Mouse (Mus musculus) heart, embryonic 11.5 days (tissue): ENCODE measurements at regions not wholly inside any gene's neighbourhood (a gene's known extent, or its start where the extent isn't known, plus 50 kb on each side); places are given as distances from the start of the nearest gene placed in this dataset.
"Not testable (repeated sequence)": the region's sequence is repeated elsewhere in the genome, so short reads cannot be mapped to it uniquely, and the experiment has no call there.

ENCODE experiments used
- ATAC-seq: fragments of 200-750 bp; cut with Nextera tagmentation; replicated peaks from 2 replicates; pipeline ENCODE4 v1.8.0; 2017; ENCODE audit warnings: moderate library complexity; ENCODE audit not compliant: insufficient number of reproducible peaks, low FRiP score, low TSS enrichment
- H3K27ac ChIP-seq: fragments of 300-500 bp; sonication (generic); 2 replicates; pipeline ENCODE4 v1.5.1; 2014; ENCODE audit warnings: mild to moderate bottlenecking, low read depth, low read length
- H3K27me3 ChIP-seq: fragments of 300-500 bp; sonication (generic); 2 replicates; pipeline ENCODE4 v1.6.1; 2014; ENCODE audit warnings: mild to moderate bottlenecking, low read length, mixed read lengths; ENCODE audit not compliant: control insufficient read depth, insufficient read depth
- H3K36me3 ChIP-seq: fragments of 300-500 bp; sonication (generic); 2 replicates; pipeline ENCODE4 v1.6.1; 2014; ENCODE audit warnings: mild to moderate bottlenecking, low read length, moderate library complexity, mixed read lengths; ENCODE audit not compliant: control insufficient read depth, insufficient read depth
- H3K4me1 ChIP-seq: fragments of 300-500 bp; sonication (generic); 2 replicates; pipeline ENCODE4 v1.6.1; 2014; ENCODE audit warnings: low read length; ENCODE audit not compliant: control insufficient read depth, insufficient read depth
- H3K4me2 ChIP-seq: fragments of 300-500 bp; sonication (generic); 2 replicates; pipeline ENCODE4 v1.6.1; 2014; ENCODE audit warnings: mild to moderate bottlenecking, moderate library complexity
- H3K4me3 ChIP-seq: fragments of 300-500 bp; sonication (generic); 2 replicates; pipeline ENCODE4 v1.5.1; 2014; ENCODE audit warnings: low read depth, low read length
- H3K9ac ChIP-seq: fragments of 300-500 bp; sonication (generic); 2 replicates; pipeline ENCODE4 v1.6.1; 2014; ENCODE audit warnings: mild to moderate bottlenecking, low read depth, low read length, moderate library complexity
- H3K9me3 ChIP-seq: fragments of 300-500 bp; sonication (generic); replicated peaks from 2 replicates; pipeline ENCODE4 v1.6.1; 2016; ENCODE audit warnings: low read length; ENCODE audit not compliant: control insufficient read depth
- WGBS: fragments of 180-500 bp; shearing (Covaris S2); extraction: QIAGEN DNeasy Blood & Tissue Kit; methylation state at CpG from one replicate; pipeline ENCODE4 v1.1.7; 2014; ENCODE audit not compliant: insufficient replicate concordance; 5-methylcytosine and 5-hydroxymethylcytosine counted together

DNA sequence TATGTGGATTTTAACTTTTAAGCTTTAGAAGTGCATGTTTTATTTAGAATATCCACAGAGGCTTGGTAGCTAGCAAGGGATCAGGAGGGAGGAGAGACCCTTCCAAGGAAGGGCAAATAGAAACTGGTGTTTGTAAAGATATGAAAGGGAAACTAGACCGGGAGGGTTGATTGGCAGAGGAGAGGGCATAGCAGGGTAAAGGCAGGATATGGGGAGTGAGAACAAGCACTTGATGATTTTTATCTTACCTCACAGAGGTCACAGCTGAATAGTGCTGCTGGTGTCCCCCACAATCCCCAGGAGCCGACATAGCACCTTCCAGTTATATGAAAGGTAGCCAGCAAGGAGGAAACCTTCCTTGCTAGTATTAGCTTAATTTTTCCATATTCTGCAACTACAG lies 135.4 kb upstream of the Tet2 start:
- no peak overlapping the region for H3K4me3 ChIP-seq
- H3K9ac ChIP-seq: no peak overlapping the region
- no peaks in the 10 kb centered on the region for H3K36me3 ChIP-seq
- H3K4me1 ChIP-seq: no peaks in the 10 kb centered on the region
- no peak overlapping the region for H3K27ac ChIP-seq
- 39% methylated on average over 2 of the region's 2 CpGs for WGBS
- H3K9me3 ChIP-seq: no peaks in the 10 kb centered on the region
- H3K27me3 ChIP-seq: no peaks in the 10 kb centered on the region
- ATAC-seq: no peak
- H3K4me2 ChIP-seq: no peak overlapping the region

GRCm38 (mm10) chr3:133680805-133681204 lies 135.9 kb upstream of the Tet2 start:
- no peak overlapping the region for H3K9ac ChIP-seq
- H3K9me3 ChIP-seq: no peaks in the 10 kb centered on the region
- H3K36me3 ChIP-seq: no peaks in the 10 kb centered on the region
- no peak for ATAC-seq
- H3K4me1 ChIP-seq: peaks cover 2% of the 10 kb centered on the region; the same call in 1 of the 2 replicates
- no peak overlapping the region for H3K4me2 ChIP-seq
- no peaks in the 10 kb centered on the region for H3K27me3 ChIP-seq
- no peak overlapping the region for H3K27ac ChIP-seq
- 65% methylated on average over 3 of the region's 3 CpGs for WGBS
- H3K4me3 ChIP-seq: no peak overlapping the region

DNA sequence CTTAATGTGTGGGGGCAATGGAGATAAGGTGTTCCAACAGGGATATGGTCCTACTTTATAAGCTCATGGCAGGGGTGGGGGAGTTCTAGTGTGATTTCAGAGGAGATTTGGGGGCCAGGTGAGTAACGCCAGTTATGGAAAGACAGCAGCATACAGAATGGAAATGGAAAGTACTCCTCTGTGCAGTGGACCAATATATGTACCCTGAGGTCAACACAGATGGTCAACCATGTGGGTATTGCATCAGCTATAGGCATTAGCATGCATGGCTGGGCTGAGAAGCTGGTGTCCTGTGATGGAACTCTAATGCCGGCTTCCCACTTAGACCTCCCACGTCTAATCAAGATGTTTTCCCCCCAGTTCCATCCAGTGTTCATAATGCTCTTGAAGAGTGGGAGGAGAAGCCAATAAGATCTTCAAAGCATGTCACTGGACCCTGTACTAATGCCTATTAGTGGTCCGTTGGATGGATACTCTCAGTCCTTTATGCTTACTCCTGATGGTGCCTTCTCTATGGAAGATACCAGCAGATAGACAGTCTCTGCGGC lies 139.3 kb upstream of the Tet2 start:
- no peak for ATAC-seq
- 90% methylated on average over 5 of the region's 5 CpGs for WGBS
- H3K36me3 ChIP-seq: no peaks in the 10 kb centered on the region
- no peak overlapping the region for H3K27ac ChIP-seq
- no peak overlapping the region for H3K9ac ChIP-seq
- H3K27me3 ChIP-seq: no peaks in the 10 kb centered on the region
- H3K9me3 ChIP-seq: no peaks in the 10 kb centered on the region
- no peak overlapping the region for H3K4me2 ChIP-seq
- no peak overlapping the region for H3K4me3 ChIP-seq
- peaks cover 2% of the 10 kb centered on the region; the same call in 1 of the 2 replicates for H3K4me1 ChIP-seq

GRCm38 (mm10) chr3:133684747-133685146 lies 139.8 kb upstream of the Tet2 start:
- H3K4me1 ChIP-seq: peaks cover 2% of the 10 kb centered on the region; the same call in 1 of the 2 replicates
- H3K9me3 ChIP-seq: no peaks in the 10 kb centered on the region
- no peaks in the 10 kb centered on the region for H3K36me3 ChIP-seq
- H3K27me3 ChIP-seq: no peaks in the 10 kb centered on the region
- no peak overlapping the region for H3K4me2 ChIP-seq
- no peak overlapping the region for H3K9ac ChIP-seq
- no peak for ATAC-seq
- WGBS: 79% methylated on average over 3 of the region's 3 CpGs
- H3K27ac ChIP-seq: no peak overlapping the region
- H3K4me3 ChIP-seq: no peak overlapping the region

DNA sequence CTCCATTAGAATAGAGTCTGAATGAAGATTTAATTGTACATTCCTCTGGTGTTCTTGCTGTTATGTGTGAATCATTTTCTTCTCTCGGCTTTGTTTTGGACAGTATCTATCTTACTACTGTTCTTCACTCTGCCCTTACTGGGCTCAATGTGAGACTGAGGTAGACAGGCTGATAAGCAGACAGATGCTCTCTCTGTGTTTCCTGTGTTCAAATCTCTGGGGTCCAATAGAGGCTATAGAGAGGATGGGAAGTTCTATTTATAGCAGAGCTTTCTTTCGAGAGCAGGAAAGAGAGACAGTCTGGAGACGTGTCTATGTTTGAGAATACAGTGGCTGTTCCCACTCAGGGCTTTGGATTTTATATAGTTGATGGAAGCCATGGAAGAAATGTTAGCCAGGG lies 140.5 kb upstream of the Tet2 start:
- Histone ChIP-seq H3K36me3 (no peaks in the 10 kb centered on the region), H3K4me2 (no peak overlapping the region), H3K9ac (no peak overlapping the region), H3K9me3 (no peaks in the 10 kb centered on the region), H3K27me3 (no peaks in the 10 kb centered on the region), H3K4me1 (peaks cover 2% of the 10 kb centered on the region; the same call in 1 of the 2 replicates), H3K27ac (no peak overlapping the region), H3K4me3 (no peak overlapping the region)
- no peak for ATAC-seq
- WGBS: 15% methylated on average over 3 of the region's 3 CpGs

DNA sequence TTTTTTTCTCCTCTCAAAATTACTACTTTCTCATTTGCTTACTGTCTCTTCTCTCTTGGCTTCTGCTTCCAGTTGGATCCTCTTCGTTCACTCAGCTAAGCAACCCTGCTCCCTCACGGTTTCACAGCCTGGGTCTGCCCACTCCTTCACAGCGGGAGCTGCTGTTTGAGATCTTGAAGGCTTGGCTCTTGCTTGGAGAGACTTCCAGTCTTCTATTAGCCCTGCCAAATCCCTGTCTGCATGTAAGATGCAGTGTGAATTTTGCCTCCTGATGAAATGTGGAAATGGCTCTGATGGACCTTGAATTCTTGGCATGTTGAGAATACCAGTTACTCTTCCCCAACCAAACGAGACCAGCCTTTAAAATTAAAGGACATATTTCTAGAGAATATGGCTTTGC lies 149.1 kb upstream of the Tet2 start:
- Histone ChIP-seq H3K4me3 (no peak overlapping the region), H3K27ac (no peak overlapping the region), H3K27me3 (no peaks in the 10 kb centered on the region), H3K4me1 (no peaks in the 10 kb centered on the region), H3K4me2 (no peak overlapping the region), H3K36me3 (no peaks in the 10 kb centered on the region), H3K9ac (no peak overlapping the region), H3K9me3 (no peaks in the 10 kb centered on the region)
- no peak for ATAC-seq
- WGBS: 34% methylated on average over 4 of the region's 4 CpGs

- Histone ChIP-seq H3K4me1 (no peaks in the 10 kb centered on the region), H3K4me2 (no peak overlapping the region), H3K36me3 (no peaks in the 10 kb centered on the region), H3K27ac (no peak overlapping the region), H3K9ac (no peak overlapping the region), H3K9me3 (no peaks in the 10 kb centered on the region), H3K4me3 (no peak overlapping the region), H3K27me3 (no peaks in the 10 kb centered on the region)
- ATAC-seq: no peak
- WGBS: 80% methylated on average over 3 of the region's 3 CpGs
Observed at GRCm38 (mm10) chr3:133696122-133696521, 151.2 kb upstream of the Tet2 start.

GRCm38 (mm10) chr3:133704849-133705248 lies 159.9 kb upstream of the Tet2 start:
- ATAC-seq, H3K4me2 ChIP-seq, H3K9me3 ChIP-seq, H3K4me3 ChIP-seq, H3K27ac ChIP-seq, H3K9ac ChIP-seq, H3K27me3 ChIP-seq, H3K36me3 ChIP-seq, H3K4me1 ChIP-seq: not testable (repeated sequence)

- no peak overlapping the region for H3K9ac ChIP-seq
- no peak for ATAC-seq
- no peaks in the 10 kb centered on the region for H3K9me3 ChIP-seq
- 64% methylated on average over 1 of the region's 1 CpGs for WGBS
- H3K4me3 ChIP-seq: no peak overlapping the region
- H3K27me3 ChIP-seq: no peaks in the 10 kb centered on the region
- H3K4me2 ChIP-seq: no peak overlapping the region
- H3K27ac ChIP-seq: no peak overlapping the region
- H3K4me1 ChIP-seq: no peaks in the 10 kb centered on the region
- no peaks in the 10 kb centered on the region for H3K36me3 ChIP-seq
Observed at GRCm38 (mm10) chr3:133711518-133711917, 166.6 kb upstream of the Tet2 start.
